Mouse (Mus musculus) thymus, postnatal 0 days (tissue): ENCODE data around the gene Nudt14. TPM values are rescaled to one million over a fixed set of nuclear protein-coding genes. Genes with fewer than 3 reads are reported as not detected.
A peak's percentile ranks its signal among the peaks of the same experiment; 100 is the strongest.

ENCODE experiments used
- DNase-seq: peaks from one replicate; pipeline ENCODE4 v3.0.0-alpha.2; 2015; ENCODE audit warnings: low spot score
- polyA plus RNA-seq: library from polyadenylated mRNA; unstranded; fragments of >200 nt; fragmentation: Nextera tagmentation; extraction: Ambion mirVana; gene quantifications from 2 replicates; pipeline ENCODE4 v1.2.1, GENCODE M21; 2015

The Nudt14 gene
- 93.9 and 98.4 TPM in 2 replicates for polyA plus RNA-seq

GRCm38 (mm10) chr12:112941776-112942713, at the start of gene Nudt14:
Gene Nudt14, minus strand, starts transcription at chr12:112942124.
- DNase-seq, result peak; percentile 82

GRCm38 (mm10) chr12:112991444-112991843, 49.5 kb upstream of the Nudt14 start:
- no peak for DNase-seq

GRCm38 (mm10) chr12:112990706-112991405, 48.9 kb upstream of the Nudt14 start:
- DNase-seq, result no peak

- DNase-seq, result peak; percentile 40
Measured at GRCm38 (mm10) chr12:112987877-112988276, 46.0 kb upstream of the Nudt14 start.

- peak; percentile 49 for DNase-seq
Measured at GRCm38 (mm10) chr12:112985346-112985745, 43.4 kb upstream of the Nudt14 start.

- DNase-seq, result no peak
Measured at GRCm38 (mm10) chr12:112982031-112982430, 40.1 kb upstream of the Nudt14 start.

- no peak for DNase-seq
Measured at GRCm38 (mm10) chr12:112977156-112977555, 35.2 kb upstream of the Nudt14 start.

- peak; percentile 94 for DNase-seq
Measured at GRCm38 (mm10) chr12:112976371-112977073, 34.6 kb upstream of the Nudt14 start, which contains the start of gene Btbd6. Gene Btbd6, plus strand, starts transcription at chr12:112976482.

GRCm38 (mm10) chr12:112974736-112975135, 32.8 kb upstream of the Nudt14 start:
- DNase-seq, result no peak

GRCm38 (mm10) chr12:112969616-112970015, 27.7 kb upstream of the Nudt14 start:
- DNase-seq, result no peak

- DNase-seq, result no peak
Measured at GRCm38 (mm10) chr12:112968943-112969342, 27.0 kb upstream of the Nudt14 start.

- no peak for DNase-seq
Measured at GRCm38 (mm10) chr12:112965783-112966182, 23.9 kb upstream of the Nudt14 start.

GRCm38 (mm10) chr12:112961872-112962271, 19.9 kb upstream of the Nudt14 start:
- no peak for DNase-seq

GRCm38 (mm10) chr12:112961428-112961827, 19.5 kb upstream of the Nudt14 start:
- no peak for DNase-seq

- peak; percentile 70 for DNase-seq
Measured at GRCm38 (mm10) chr12:112959421-112959820, 17.5 kb upstream of the Nudt14 start.

GRCm38 (mm10) chr12:112958303-112958702, 16.4 kb upstream of the Nudt14 start:
- peak; percentile 50 for DNase-seq

GRCm38 (mm10) chr12:112955800-112956199, 13.9 kb upstream of the Nudt14 start:
- peak; percentile 44 for DNase-seq

- DNase-seq, result no peak
Measured at GRCm38 (mm10) chr12:112952926-112953565, 11.1 kb upstream of the Nudt14 start.

- no peak for DNase-seq
Measured at GRCm38 (mm10) chr12:112952433-112952832, 10.5 kb upstream of the Nudt14 start.

- no peak for DNase-seq
Measured at GRCm38 (mm10) chr12:112951150-112951842, 9.4 kb upstream of the Nudt14 start.
